Mouse (Mus musculus) neural tube, embryonic 12.5 days (tissue): ENCODE measurements around the gene Nudcd3. TPM values are rescaled to one million over a fixed set of nuclear protein-coding genes. Genes with fewer than 3 reads are reported as not detected.

Source experiments
- ATAC-seq: fragments of 200-750 bp; cut with Nextera tagmentation; 2 replicates; pipeline ENCODE4 v1.8.0; 2017; ENCODE audit warnings: low read depth, mild to moderate bottlenecking, moderate TSS enrichment, moderate library complexity; ENCODE audit not compliant: low FRiP score
- H3K27ac ChIP-seq: fragments of 300-500 bp; sonication (generic); 2 replicates; pipeline ENCODE4 v1.5.1; 2016
- H3K27me3 ChIP-seq: fragments of 300-500 bp; sonication (generic); replicated peaks from 2 replicates; pipeline ENCODE4 v1.6.1; 2016; ENCODE audit warnings: mild to moderate bottlenecking
- H3K36me3 ChIP-seq: fragments of 300-500 bp; sonication (generic); 2 replicates; pipeline ENCODE4 v1.6.1; 2016; ENCODE audit warnings: mild to moderate bottlenecking
- H3K4me1 ChIP-seq: fragments of 300-500 bp; sonication (generic); 2 replicates; pipeline ENCODE4 v1.6.1; 2016
- H3K4me2 ChIP-seq: fragments of 300-500 bp; sonication (generic); replicated peaks from 2 replicates; pipeline ENCODE4 v1.6.1; 2016; ENCODE audit warnings: mild to moderate bottlenecking
- H3K4me3 ChIP-seq: fragments of 300-500 bp; sonication (generic); 2 replicates; pipeline ENCODE4 v1.5.1; 2016
- H3K9ac ChIP-seq: fragments of 300-500 bp; sonication (generic); 2 replicates; pipeline ENCODE4 v1.6.1; 2016; ENCODE audit warnings: mild to moderate bottlenecking
- H3K9me3 ChIP-seq: fragments of 300-500 bp; sonication (generic); 2 replicates; pipeline ENCODE4 v1.6.1; 2016; ENCODE audit warnings: mild to moderate bottlenecking
- WGBS: fragments of 180-500 bp; shearing (Covaris S2); methylation state at CpG from one replicate; pipeline ENCODE4 v1.1.7; 2016; 5-methylcytosine and 5-hydroxymethylcytosine counted together
- polyA plus RNA-seq: library from polyadenylated mRNA; unstranded; fragments of >200 nt; fragmentation: Nextera tagmentation; extraction: Ambion mirVana; gene quantifications from 2 replicates; pipeline ENCODE4 v1.2.1, GENCODE M21; 2016

Gene Nudcd3
- polyA plus RNA-seq, 1 experiment from 2014 or later, result 58.8 TPM

DNA sequence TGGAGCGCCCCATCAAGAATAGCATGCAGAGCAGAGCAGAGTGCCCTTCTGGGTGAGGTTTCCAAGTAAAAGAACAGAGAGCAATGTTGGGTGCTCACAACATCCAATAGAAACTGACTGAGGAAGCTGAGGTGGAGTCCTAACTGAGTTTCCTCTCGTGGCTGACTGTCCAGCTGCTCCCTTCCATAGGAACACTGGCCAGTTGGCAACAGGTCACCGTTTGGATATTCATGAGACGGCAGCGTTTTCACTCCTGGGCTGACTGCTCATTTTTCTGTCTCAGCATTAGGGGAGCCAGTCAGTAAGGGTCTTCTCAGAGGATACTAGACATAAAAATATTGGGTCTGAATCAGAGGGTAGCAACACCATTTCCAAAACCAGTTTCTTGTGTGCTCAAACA, 43.6 kb downstream of the Nudcd3 start:
- 83% methylated on average over 5 of the region's 5 CpGs for WGBS
- Histone ChIP-seq H3K9me3 (no peaks in the 10 kb centered on the region), H3K4me1 (peaks cover 4% of the 10 kb centered on the region; the same call in 1 of the 2 replicates), H3K4me3 (no peak overlapping the region), H3K27ac (no peak overlapping the region), H3K4me2 (no peak overlapping the region), H3K9ac (no peak overlapping the region), H3K36me3 (no peaks in the 10 kb centered on the region), H3K27me3 (no peaks in the 10 kb centered on the region)
- ATAC-seq, result no peak

DNA sequence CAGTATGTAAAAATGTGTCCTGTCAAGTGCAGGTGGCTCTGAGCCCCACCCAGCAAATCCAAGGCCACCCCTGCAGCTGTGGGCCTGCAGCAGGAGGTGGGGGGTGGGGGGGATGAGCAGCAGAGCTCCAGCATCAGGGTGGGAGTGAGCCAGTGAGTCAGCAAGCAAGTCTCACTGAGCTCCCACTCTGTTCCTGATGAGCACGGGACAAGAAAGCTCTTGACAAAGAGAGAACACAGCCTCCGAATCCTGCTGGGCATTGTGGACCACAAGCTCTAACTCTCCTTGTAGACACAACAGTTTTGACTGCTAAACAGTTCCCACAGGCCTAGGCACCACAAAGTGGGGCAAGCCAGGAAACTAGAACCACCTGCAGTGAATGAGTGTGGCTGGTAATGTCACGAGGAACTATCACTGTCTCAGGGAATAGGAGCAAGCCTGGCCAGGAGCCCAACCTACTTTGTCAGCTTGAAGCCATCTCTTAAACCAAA, 46.0 kb downstream of the Nudcd3 start:
- Histone ChIP-seq H3K4me3 (no peak overlapping the region), H3K9ac (no peak overlapping the region), H3K4me1 (peaks cover 4% of the 10 kb centered on the region; the same call in 1 of the 2 replicates), H3K4me2 (no peak overlapping the region), H3K27me3 (no peaks in the 10 kb centered on the region), H3K27ac (no peak overlapping the region), H3K36me3 (peaks cover 11% of the 10 kb centered on the region), H3K9me3 (no peaks in the 10 kb centered on the region)
- no peak for ATAC-seq
- 66% methylated on average over 3 of the region's 3 CpGs for WGBS

DNA sequence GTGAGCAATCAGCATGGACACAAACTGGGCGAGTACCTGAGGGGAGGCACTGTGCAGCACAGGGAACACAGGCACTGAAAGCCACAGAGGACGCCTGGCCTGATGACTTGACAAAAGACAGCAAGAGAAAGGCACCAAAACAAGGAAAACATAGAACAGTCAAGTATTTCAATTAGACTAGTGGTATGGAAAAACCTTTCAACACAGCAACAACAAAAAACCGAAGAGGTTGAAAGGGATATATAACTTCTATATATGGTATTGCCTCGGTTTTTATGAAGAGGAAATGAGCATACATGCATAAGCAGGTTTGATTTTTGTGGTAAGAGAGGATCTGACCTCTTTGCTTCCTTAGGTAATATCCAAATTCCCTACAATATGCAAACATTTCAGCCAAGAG, 47.4 kb downstream of the Nudcd3 start:
- H3K4me2 ChIP-seq, result no peak overlapping the region
- 89% methylated on average over 4 of the region's 4 CpGs for WGBS
- H3K4me1 ChIP-seq, result peaks cover 4% of the 10 kb centered on the region; the same call in 1 of the 2 replicates
- no peak overlapping the region for H3K4me3 ChIP-seq
- no peak overlapping the region for H3K9ac ChIP-seq
- no peak for ATAC-seq
- H3K27ac ChIP-seq, result no peak overlapping the region
- no peaks in the 10 kb centered on the region for H3K9me3 ChIP-seq
- peaks cover 17% of the 10 kb centered on the region for H3K36me3 ChIP-seq
- no peaks in the 10 kb centered on the region for H3K27me3 ChIP-seq

DNA sequence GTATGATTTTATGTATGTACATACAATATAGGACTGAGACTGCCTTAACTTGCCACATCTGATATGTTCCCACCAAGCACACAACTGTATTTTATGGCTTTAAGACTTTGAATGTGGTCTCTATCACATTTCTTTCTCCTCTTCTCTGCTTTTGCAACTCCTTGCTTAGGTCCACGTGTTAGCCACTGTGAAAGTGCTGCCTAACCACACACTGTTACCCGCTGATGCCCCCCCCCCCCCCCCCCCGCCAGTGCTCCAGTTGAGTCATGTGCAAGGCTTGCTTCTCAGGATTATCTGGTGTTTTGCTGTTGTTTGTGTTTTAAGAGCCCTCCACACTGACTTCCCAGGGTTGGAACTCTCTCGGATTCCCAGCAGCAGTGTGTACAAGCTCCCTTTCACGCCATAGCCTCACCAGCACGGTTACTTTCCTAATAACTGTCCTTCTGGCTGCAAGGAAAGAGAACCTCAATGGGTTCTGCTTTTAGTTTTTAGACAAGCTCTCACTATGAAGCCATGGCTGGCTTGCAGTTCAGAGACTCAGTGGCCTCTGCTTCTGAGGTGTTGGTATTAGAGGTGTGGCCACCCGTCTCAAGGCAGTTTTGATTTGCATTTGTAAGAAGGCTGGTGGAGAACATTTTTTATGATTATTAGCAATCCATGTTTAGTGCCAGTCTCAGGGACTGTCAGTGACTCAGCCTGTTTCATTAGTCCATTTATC, 61.8 kb downstream of the Nudcd3 start:
- H3K9me3 ChIP-seq, result no peaks in the 10 kb centered on the region
- 88% methylated on average over 6 of the region's 7 CpGs for WGBS
- no peak overlapping the region for H3K4me3 ChIP-seq
- H3K4me1 ChIP-seq, result no peaks in the 10 kb centered on the region
- H3K9ac ChIP-seq, result no peak overlapping the region
- H3K36me3 ChIP-seq, result no peaks in the 10 kb centered on the region
- H3K27ac ChIP-seq, result no peak overlapping the region
- ATAC-seq, result no peak
- no peaks in the 10 kb centered on the region for H3K27me3 ChIP-seq
- H3K4me2 ChIP-seq, result no peak overlapping the region

DNA sequence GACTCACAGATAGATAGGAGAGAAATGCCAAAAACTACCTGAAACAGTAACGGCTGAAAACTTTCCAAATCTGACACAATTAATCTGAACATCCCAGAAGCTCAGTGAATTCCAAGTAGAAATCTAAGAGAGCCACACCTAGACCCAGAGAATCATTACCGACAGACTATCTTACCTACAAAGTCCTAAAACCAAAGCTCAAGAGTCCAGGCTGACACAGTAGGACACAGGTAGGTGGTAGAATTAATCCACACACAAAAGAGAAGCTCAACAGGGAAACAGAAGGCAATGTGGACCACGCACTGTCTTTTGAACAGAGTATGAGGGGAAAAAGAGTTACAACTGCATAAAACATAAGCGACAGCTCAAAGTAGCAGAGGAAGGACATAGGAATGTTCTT, 67.3 kb downstream of the Nudcd3 start:
- no peaks in the 10 kb centered on the region for H3K27me3 ChIP-seq
- no peak overlapping the region for H3K4me3 ChIP-seq
- H3K27ac ChIP-seq, result no peak overlapping the region
- H3K36me3 ChIP-seq, result no peaks in the 10 kb centered on the region
- H3K9ac ChIP-seq, result no peak overlapping the region
- H3K4me1 ChIP-seq, result no peaks in the 10 kb centered on the region
- H3K9me3 ChIP-seq, result no peaks in the 10 kb centered on the region
- no peak overlapping the region for H3K4me2 ChIP-seq
- no peak for ATAC-seq
- 92% methylated on average over 4 of the region's 4 CpGs for WGBS

DNA sequence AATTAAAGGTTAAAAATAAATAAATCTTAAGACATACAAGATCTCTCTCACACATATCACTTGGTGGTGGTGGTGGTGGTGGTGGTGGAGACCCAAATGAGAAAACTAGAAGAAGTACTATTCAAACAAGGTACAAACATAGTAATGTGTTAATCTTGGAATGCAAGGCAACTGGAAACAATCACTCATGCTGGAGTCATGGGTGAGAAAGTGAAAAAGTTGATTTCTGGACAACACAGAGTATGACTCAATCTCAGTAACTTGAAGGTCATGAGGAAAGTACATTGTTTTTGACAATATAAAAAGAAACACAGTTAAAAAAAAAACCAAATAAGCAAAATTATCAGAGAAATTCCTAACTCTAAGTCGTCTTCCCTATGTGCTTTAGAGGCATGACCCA, 69.6 kb downstream of the Nudcd3 start:
- Histone ChIP-seq H3K9ac (no peak overlapping the region), H3K9me3 (no peaks in the 10 kb centered on the region), H3K4me3 (no peak overlapping the region), H3K36me3 (no peaks in the 10 kb centered on the region), H3K4me1 (no peaks in the 10 kb centered on the region), H3K27me3 (no peaks in the 10 kb centered on the region), H3K27ac (no peak overlapping the region), H3K4me2 (no peak overlapping the region)
- ATAC-seq, result no peak
- 88% methylated on average over 1 of the region's 1 CpGs for WGBS

DNA sequence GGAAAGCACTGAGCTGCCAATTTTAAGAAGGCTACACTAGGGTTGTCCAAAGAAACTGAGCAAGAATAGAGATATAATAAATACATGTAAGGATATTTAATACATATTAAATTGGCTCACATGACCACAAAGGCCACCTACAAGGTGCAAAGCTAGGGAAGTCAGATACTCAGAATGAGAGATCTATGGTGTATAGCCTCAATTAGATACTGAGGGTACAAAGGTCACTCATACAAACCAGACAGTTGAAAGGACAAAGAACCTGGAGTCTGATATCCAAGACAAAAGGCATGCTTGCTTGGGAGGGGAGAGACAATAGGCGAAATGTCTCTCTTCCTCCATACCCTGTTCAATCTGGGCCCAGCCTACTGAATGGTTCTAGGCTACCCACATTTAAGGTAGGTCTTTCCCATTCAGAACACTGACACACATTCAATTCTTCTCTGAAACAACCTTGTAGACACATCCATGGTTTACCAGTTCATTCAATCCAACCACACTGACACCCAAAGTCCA, 76.6 kb downstream of the Nudcd3 start:
- no peak for ATAC-seq
- 88% methylated on average over 1 of the region's 1 CpGs for WGBS
- H3K27ac ChIP-seq, result no peak overlapping the region
- H3K4me1 ChIP-seq, result no peaks in the 10 kb centered on the region
- no peaks in the 10 kb centered on the region for H3K27me3 ChIP-seq
- H3K36me3 ChIP-seq, result peaks cover 23% of the 10 kb centered on the region; the same call in 1 of the 2 replicates
- H3K4me2 ChIP-seq, result no peak overlapping the region
- no peak overlapping the region for H3K4me3 ChIP-seq
- no peak overlapping the region for H3K9ac ChIP-seq
- no peaks in the 10 kb centered on the region for H3K9me3 ChIP-seq

DNA sequence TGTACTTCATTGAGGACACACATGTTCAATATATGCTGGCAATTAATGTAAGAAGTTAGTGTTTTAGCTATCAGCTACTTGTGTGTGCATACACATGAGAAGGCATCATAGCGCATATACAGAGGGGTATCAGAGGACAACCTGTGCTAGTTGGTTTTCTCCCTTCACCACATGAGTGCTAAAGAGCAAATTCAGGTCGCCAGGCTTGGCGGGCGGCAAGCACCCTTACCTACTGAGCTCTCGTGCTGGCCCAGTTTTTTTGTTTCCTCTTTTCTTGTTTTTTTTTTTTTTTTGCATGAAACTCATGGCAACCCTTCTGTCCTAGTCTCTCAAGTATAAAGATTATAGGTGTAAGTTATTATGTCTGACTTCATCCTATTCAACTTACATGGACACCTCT, 77.6 kb downstream of the Nudcd3 start:
- H3K4me3 ChIP-seq, result no peak overlapping the region
- H3K27ac ChIP-seq, result no peak overlapping the region
- no peaks in the 10 kb centered on the region for H3K9me3 ChIP-seq
- 96% methylated on average over 5 of the region's 5 CpGs for WGBS
- no peaks in the 10 kb centered on the region for H3K4me1 ChIP-seq
- no peak for ATAC-seq
- H3K27me3 ChIP-seq, result no peaks in the 10 kb centered on the region
- no peak overlapping the region for H3K4me2 ChIP-seq
- H3K36me3 ChIP-seq, result peaks cover 25% of the 10 kb centered on the region; the same call in 1 of the 2 replicates
- no peak overlapping the region for H3K9ac ChIP-seq

DNA sequence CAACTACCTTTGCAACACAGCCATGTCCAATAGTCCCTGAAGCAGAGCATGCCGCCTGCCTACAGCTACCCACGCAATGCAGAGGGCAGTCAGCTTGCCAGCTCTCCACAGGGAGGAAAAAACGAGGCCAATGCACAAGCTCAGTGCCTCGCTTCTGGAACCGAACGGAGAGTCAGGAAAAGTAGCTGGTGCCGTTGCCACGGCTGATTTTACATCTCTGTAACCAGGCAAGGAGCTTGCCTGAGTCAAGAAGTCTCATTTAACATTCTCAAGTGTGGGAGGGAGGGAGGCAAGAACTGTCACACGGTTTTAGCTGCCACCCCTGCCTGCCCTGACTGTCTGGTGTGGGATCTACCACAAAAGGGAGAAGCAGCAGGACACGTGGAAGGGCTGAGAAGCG, 79.6 kb downstream of the Nudcd3 start:
- no peak overlapping the region for H3K4me3 ChIP-seq
- no peaks in the 10 kb centered on the region for H3K4me1 ChIP-seq
- H3K27ac ChIP-seq, result no peak overlapping the region
- no peaks in the 10 kb centered on the region for H3K27me3 ChIP-seq
- 85% methylated on average over 11 of the region's 11 CpGs for WGBS
- no peak for ATAC-seq
- H3K9ac ChIP-seq, result no peak overlapping the region
- peaks cover 25% of the 10 kb centered on the region; the same call in 1 of the 2 replicates for H3K36me3 ChIP-seq
- no peak overlapping the region for H3K4me2 ChIP-seq
- H3K9me3 ChIP-seq, result no peaks in the 10 kb centered on the region

DNA sequence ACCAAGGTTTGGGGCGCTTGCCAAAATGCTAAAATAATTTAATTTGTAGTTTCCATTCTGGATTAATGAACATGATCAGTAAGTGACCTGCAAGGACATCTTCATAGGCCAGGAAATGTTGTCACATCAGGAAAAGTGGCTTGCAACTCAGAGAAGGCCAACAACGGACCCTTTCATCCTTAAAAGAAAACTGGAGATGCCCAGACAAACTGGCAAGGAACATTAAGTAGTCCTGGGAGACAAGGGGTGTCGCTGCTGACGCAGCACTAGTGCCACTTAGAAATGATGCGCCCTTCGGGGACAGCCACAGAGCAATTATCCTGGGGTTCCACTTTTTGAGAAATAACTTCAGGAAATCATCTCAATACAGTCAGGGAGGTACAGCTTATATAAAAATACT, 80.2 kb downstream of the Nudcd3 start:
- WGBS, result 96% methylated on average over 6 of the region's 6 CpGs
- Histone ChIP-seq H3K4me1 (no peaks in the 10 kb centered on the region), H3K36me3 (peaks cover 25% of the 10 kb centered on the region; the same call in 1 of the 2 replicates), H3K9me3 (no peaks in the 10 kb centered on the region), H3K27ac (no peak overlapping the region), H3K9ac (no peak overlapping the region), H3K4me2 (no peak overlapping the region), H3K4me3 (no peak overlapping the region), H3K27me3 (no peaks in the 10 kb centered on the region)
- ATAC-seq, result no peak

DNA sequence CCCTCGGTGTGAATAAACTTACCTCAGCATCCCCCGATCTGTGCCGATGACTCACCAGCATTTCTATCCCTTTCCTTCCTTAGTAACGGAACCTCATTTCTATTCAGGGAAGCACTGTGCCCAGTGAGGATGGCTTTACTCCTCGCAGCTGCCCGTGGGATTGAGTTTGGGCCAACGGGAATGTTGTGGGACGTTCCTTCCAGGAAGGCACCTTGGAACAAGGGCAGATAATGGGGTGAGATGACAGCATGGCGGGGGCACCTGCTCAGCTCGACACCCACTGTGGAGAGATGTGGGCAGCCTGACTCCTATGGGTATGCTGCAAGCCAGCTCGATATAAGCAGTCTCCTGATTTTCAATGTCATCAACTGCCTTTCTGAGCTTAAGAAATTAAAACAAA, 80.9 kb downstream of the Nudcd3 start:
- H3K4me2 ChIP-seq, result no peak overlapping the region
- no peaks in the 10 kb centered on the region for H3K27me3 ChIP-seq
- WGBS, result 91% methylated on average over 11 of the region's 11 CpGs
- no peak overlapping the region for H3K27ac ChIP-seq
- no peak overlapping the region for H3K9ac ChIP-seq
- H3K4me3 ChIP-seq, result no peak overlapping the region
- H3K36me3 ChIP-seq, result peaks cover 25% of the 10 kb centered on the region; the same call in 1 of the 2 replicates
- H3K4me1 ChIP-seq, result no peaks in the 10 kb centered on the region
- no peak for ATAC-seq
- H3K9me3 ChIP-seq, result no peaks in the 10 kb centered on the region

DNA sequence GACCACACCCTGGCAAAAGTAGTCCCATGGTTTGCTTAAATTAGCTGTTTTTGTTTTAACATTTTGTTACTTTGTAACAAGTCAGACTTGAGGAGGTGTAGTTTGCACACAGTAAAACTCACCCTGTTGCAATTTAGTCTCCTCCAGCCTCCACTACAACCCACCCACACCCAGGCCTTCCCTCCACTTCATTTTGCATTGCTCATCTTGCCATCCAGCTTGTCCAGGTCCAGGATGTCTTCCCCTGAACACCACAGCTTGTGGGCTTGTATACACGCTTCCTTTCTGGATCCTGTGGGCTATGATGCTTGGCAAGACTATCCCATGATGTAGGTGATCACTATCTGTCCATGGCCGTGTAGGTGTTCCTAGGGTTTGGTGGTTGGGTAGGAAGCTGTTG, 82.3 kb downstream of the Nudcd3 start:
- ATAC-seq, result no peak
- H3K27ac ChIP-seq, result no peak overlapping the region
- no peak overlapping the region for H3K4me3 ChIP-seq
- H3K4me2 ChIP-seq, result no peak overlapping the region
- peaks cover 31% of the 10 kb centered on the region for H3K36me3 ChIP-seq
- no peaks in the 10 kb centered on the region for H3K9me3 ChIP-seq
- WGBS, result 87% methylated on average over 2 of the region's 2 CpGs
- H3K9ac ChIP-seq, result no peak overlapping the region
- H3K4me1 ChIP-seq, result no peaks in the 10 kb centered on the region
- no peaks in the 10 kb centered on the region for H3K27me3 ChIP-seq
